Mouse (Mus musculus) neural tube, embryonic 14.5 days (tissue): Measurements from ENCODE around the gene Hoxd11. TPM values are rescaled to one million over a fixed set of nuclear protein-coding genes. Genes with fewer than 3 reads are reported as not detected.
A peak's percentile ranks its signal among the peaks of the same experiment; 100 is the strongest.

Experiments
- ATAC-seq: fragments of 200-750 bp; cut with Nextera tagmentation; 2 replicates; pipeline ENCODE4 v1.8.0; 2017; ENCODE audit warnings: low read depth, mild to moderate bottlenecking, moderate TSS enrichment, moderate library complexity
- H3K27ac ChIP-seq: fragments of 300-500 bp; sonication (generic); 2 replicates; pipeline ENCODE4 v1.5.1; 2014; ENCODE audit warnings: low read depth, mild to moderate bottlenecking, control low read depth, low read length, moderate library complexity, mixed read lengths
- H3K27me3 ChIP-seq: fragments of 300-500 bp; sonication (generic); 2 replicates; pipeline ENCODE4 v1.6.1; 2014; ENCODE audit warnings: low read length; ENCODE audit not compliant: control insufficient read depth, insufficient read depth
- H3K36me3 ChIP-seq: fragments of 300-500 bp; sonication (generic); 2 replicates; pipeline ENCODE4 v1.6.1; 2014; ENCODE audit warnings: low read length, mixed read lengths; ENCODE audit not compliant: control insufficient read depth, insufficient read depth
- H3K4me1 ChIP-seq: fragments of 300-500 bp; sonication (generic); 2 replicates; pipeline ENCODE4 v1.6.1; 2014; ENCODE audit warnings: low read length; ENCODE audit not compliant: control insufficient read depth, insufficient read depth
- H3K4me2 ChIP-seq: fragments of 300-500 bp; sonication (generic); 2 replicates; pipeline ENCODE4 v1.6.1; 2014; ENCODE audit warnings: mild to moderate bottlenecking, low read depth, low read length, control low read depth
- H3K4me3 ChIP-seq: fragments of 300-500 bp; sonication (generic); 2 replicates; pipeline ENCODE4 v1.5.1; 2014; ENCODE audit warnings: low read depth, low read length, control low read depth, mixed read lengths
- H3K9ac ChIP-seq: fragments of 300-500 bp; sonication (generic); replicated peaks from 2 replicates; pipeline ENCODE4 v1.6.1; 2014; ENCODE audit warnings: low read depth, mild to moderate bottlenecking, control low read depth, low read length, mixed read lengths
- H3K9me3 ChIP-seq: fragments of 300-500 bp; sonication (generic); 2 replicates; pipeline ENCODE4 v1.6.1; 2016; ENCODE audit warnings: low read length; ENCODE audit not compliant: control insufficient read depth
- WGBS: fragments of 180-500 bp; shearing (Covaris S2); extraction: QIAGEN DNeasy Blood & Tissue Kit; methylation state at CpG from one replicate; pipeline ENCODE4 v1.1.7; 2014; 5-methylcytosine and 5-hydroxymethylcytosine counted together
- polyA plus RNA-seq: library from polyadenylated mRNA; unstranded; fragments of >200 nt; fragmentation: Nextera tagmentation; extraction: Ambion mirVana; gene quantifications from 2 replicates; pipeline ENCODE4 v1.2.1, GENCODE M21; 2014

Hoxd11 gene
- polyA plus RNA-seq, 1 experiment from 2014 or later = 0.09 TPM

DNA sequence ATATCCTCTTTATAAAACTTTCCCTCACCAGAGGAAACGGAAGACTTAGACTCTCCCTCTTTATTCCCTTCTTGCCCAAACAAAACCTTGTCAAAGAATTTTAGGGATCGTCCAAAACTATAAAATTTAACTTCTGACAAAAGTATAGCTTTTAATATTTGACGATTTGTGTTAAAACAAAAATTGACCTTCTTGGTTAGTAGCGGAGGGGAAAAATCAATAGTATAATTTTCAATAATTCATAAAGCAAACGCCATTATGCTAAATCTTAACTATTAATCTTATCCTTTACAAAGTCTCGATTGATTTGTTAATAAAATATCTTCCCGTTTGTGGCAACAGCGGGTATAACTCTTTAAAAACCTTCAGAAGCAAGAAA, 11.0 kb downstream of the Hoxd11 start:
- H3K36me3 ChIP-seq = no peaks in the 10 kb centered on the region
- 6% methylated on average over 8 of the region's 8 CpGs for WGBS
- no peak for ATAC-seq
- peak overlapping the region; percentile 83 for H3K27ac ChIP-seq
- peak overlapping the region; percentile 56; the same call in 1 of the 2 replicates for H3K9ac ChIP-seq
- H3K4me3 ChIP-seq = peak overlapping the region; percentile 39
- no peaks in the 10 kb centered on the region; the same call in 1 of the 2 replicates for H3K4me1 ChIP-seq
- peaks cover 17% of the 10 kb centered on the region for H3K27me3 ChIP-seq
- H3K9me3 ChIP-seq = no peaks in the 10 kb centered on the region
- H3K4me2 ChIP-seq = peak overlapping the region; percentile 74

DNA sequence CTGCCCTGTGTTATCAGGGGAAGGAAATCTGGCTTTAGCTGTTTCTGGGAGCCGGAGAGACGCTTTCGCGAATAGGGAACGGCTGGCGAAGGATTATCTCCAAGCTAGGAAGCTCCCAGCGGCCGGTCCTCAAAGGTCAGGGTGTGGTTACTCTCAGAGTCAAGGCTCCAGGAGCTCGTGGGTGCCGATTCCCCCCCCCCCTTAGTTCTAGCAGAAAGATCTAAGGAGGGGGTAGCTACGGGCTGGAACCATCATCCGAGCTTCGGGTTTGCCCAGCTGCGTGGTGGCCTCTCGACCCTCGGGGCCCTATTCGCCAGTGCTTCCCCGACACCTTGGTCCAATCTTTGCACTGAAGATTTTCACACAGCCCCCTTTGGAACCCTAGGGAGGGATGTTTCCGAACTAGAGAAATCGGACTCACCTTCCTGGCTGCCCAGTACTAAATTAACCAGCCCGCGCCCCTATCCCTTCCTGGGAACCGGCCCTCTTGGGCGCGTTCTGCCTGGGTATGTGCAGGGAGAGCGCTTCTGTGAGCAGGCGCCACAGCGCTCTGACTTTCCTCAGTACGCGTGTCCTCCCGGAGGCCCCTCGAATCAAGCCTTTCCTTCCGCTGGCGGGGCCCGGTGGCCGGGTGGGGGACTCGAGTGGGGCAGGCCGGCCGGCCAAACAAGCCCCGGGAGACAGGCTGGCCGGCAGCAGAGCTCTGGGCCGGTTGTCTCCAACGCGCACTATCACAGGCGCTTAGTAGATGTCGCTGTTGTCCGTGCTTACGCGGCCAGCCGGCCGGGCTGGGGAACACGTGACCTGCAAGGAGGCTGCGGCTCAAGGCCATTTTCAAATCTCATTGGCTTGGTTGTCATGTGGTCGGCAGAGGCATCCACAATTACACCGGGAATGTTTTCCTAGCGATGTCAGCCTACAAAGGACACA, 11.9 kb downstream of the Hoxd11 start, which contains the start of gene Hoxd10:
Gene Hoxd10 (plus strand): TSS at position 903 of the 930 bp plus-strand sequence.
- H3K4me2 ChIP-seq = peak within 1 kb of the TSS; percentile 74
- H3K9ac ChIP-seq = peak within 1 kb of the TSS; percentile 66
- no peaks in the 10 kb centered on the region; the same call in 1 of the 2 replicates for H3K4me1 ChIP-seq
- peak within 1 kb of the TSS; percentile 70 for H3K27ac ChIP-seq
- H3K4me3 ChIP-seq = peak within 1 kb of the TSS; percentile 39
- H3K27me3 ChIP-seq = peaks cover 17% of the 10 kb centered on the region
- under 1% methylated on average over 56 of the region's 56 CpGs for WGBS
- no peaks in the 10 kb centered on the region for H3K9me3 ChIP-seq
- ATAC-seq = peak; percentile 81
- no peaks in the 10 kb centered on the region for H3K36me3 ChIP-seq

DNA sequence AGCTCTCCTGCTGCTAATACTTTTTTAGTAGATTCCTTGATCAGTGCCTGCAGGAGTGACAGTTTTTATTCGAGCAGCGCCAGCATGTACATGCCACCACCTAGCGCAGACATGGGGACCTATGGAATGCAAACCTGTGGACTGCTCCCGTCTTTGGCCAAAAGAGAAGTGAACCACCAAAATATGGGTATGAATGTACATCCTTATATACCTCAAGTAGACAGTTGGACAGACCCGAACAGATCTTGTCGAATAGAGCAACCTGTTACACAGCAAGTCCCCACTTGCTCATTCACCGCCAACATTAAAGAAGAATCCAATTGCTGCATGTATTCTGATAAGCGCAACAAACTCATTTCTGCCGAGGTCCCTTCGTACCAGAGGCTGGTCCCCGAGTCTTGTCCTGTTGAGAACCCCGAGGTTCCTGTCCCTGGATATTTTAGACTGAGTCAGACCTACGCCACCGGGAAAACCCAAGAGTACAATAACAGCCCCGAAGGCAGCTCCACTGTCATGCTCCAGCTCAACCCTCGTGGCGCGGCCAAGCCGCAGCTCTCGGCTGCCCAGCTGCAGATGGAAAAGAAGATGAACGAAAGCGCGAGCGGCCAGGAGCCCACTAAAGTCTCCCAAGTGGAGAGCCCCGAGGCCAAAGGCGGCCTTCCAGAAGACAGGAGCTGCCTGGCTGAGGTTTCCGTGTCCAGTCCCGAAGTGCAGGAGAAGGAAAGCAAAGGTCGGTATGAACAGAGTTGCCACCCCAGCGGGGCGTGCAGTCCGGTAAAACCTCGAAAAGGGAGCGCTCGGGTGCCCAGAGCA, 12.8 kb downstream of the Hoxd11 start:
- Histone ChIP-seq H3K4me2 (peak overlapping the region; percentile 74), H3K27ac (peak overlapping the region; percentile 70), H3K4me3 (peak overlapping the region; percentile 39), H3K9me3 (no peaks in the 10 kb centered on the region), H3K27me3 (peaks cover 12% of the 10 kb centered on the region), H3K36me3 (no peaks in the 10 kb centered on the region), H3K9ac (peak overlapping the region; percentile 66), H3K4me1 (peaks cover 3% of the 10 kb centered on the region; the same call in 1 of the 2 replicates)
- ATAC-seq = no peak
- WGBS = 2% methylated on average over 35 of the region's 35 CpGs

DNA sequence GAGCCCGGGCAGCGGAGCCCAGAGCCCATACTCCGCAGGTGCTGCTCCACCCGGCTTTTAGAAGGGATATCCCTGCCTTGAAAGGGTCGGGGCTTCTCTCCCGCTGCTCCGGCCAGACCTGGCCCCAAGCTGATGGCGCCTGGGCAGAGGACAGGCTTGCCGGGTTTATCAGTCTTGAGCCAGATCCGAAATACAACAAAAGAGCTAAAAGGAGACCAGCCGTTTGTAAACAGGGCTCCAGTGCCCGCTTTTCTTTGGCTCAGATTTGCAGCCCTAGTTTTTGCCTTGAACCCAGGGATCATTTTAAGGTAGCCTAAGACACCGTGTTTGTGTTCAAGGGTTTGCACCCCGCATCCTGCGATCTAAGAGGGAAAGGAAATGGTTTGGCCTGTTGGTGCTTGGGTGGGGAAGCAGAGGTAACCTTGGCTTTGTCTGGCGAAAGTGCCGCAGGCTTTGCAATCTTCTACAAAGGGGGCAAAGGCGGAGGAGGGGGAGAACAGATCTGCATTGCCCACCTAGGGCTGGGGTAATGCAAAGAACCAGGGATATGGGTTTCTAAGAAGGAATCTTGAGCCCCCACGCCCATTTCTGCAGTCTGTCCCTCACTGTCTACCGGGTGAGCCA, 13.6 kb downstream of the Hoxd11 start:
- Histone ChIP-seq H3K9me3 (no peaks in the 10 kb centered on the region), H3K9ac (peak overlapping the region; percentile 66), H3K4me3 (peak overlapping the region; percentile 39), H3K4me1 (peaks cover 5% of the 10 kb centered on the region; the same call in 1 of the 2 replicates), H3K27ac (peak overlapping the region; percentile 70), H3K27me3 (peaks cover 9% of the 10 kb centered on the region), H3K36me3 (no peaks in the 10 kb centered on the region), H3K4me2 (peak overlapping the region; percentile 74)
- ATAC-seq = no peak
- WGBS = 2% methylated on average over 20 of the region's 20 CpGs

DNA sequence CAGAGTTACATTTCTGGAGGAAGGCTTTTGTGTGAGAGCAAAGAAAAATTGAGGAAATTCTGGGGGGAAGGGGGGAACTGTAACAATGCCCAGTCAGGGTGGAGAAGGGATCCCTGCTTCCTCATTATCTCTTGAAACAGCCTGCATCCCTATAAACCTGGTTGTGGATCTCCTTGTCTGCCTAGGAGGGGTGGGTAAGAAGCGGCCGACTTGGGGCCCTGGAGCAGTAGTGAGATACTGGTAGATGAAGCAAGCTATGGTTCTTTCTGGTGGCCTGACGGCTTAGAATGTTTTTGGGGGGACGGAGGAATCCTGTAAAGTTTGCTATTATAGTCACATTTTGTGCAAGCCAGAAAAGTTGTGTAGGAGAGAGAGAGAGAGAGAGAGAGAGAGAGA, 14.1 kb downstream of the Hoxd11 start:
- Histone ChIP-seq H3K9ac (peak overlapping the region; percentile 66; the same call in 1 of the 2 replicates), H3K36me3 (no peaks in the 10 kb centered on the region), H3K9me3 (no peaks in the 10 kb centered on the region), H3K4me3 (peak overlapping the region; percentile 39), H3K4me1 (peaks cover 5% of the 10 kb centered on the region; the same call in 1 of the 2 replicates), H3K4me2 (peak overlapping the region; percentile 74), H3K27me3 (peaks cover 9% of the 10 kb centered on the region), H3K27ac (peak overlapping the region; percentile 70)
- WGBS = 10% methylated on average over 4 of the region's 4 CpGs
- no peak for ATAC-seq

DNA sequence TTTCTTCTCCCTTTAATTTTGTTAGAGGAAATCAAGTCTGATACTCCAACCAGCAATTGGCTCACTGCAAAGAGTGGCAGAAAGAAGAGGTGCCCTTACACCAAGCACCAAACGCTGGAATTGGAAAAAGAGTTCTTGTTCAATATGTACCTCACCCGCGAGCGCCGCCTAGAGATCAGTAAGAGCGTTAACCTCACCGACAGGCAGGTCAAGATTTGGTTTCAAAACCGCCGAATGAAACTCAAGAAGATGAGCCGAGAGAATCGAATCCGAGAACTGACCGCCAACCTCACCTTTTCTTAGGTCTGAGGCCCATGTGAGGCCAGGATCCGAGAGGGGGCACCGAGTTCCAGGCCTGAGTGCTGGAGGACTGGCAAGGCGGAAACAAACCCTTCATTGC, 14.7 kb downstream of the Hoxd11 start:
- Histone ChIP-seq H3K9ac (peak overlapping the region; percentile 66; the same call in 1 of the 2 replicates), H3K4me2 (peak overlapping the region; percentile 74), H3K4me1 (peaks cover 5% of the 10 kb centered on the region; the same call in 1 of the 2 replicates), H3K36me3 (no peaks in the 10 kb centered on the region), H3K27me3 (peaks cover 9% of the 10 kb centered on the region; the same call in 1 of the 2 replicates), H3K4me3 (peak overlapping the region; percentile 39), H3K9me3 (no peaks in the 10 kb centered on the region), H3K27ac (peak overlapping the region; percentile 70)
- WGBS = 3% methylated on average over 16 of the region's 16 CpGs
- ATAC-seq = no peak

DNA sequence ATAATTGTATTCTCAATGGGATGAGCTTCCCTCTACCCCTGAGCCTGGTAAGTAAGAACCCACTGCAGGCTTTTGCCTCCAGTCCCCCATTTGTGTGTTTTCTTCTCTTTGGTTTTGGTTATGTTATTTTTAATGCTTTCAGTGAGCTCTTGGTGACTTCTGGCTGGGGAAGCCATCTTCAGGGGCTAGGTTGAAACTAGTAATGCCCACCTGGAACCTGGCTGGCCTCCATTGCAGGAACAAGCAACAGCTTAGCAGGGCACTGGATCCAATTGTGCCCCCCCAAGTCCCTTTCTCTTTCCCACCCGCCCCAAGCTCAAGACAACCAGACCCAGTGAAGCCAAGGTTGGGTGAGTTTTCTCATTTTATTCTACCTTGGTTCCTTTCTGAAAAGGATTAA, 16.0 kb downstream of the Hoxd11 start:
- Histone ChIP-seq H3K4me1 (peaks cover 5% of the 10 kb centered on the region; the same call in 1 of the 2 replicates), H3K9me3 (no peaks in the 10 kb centered on the region), H3K9ac (no peak overlapping the region; the same call in 1 of the 2 replicates), H3K4me2 (peak overlapping the region; percentile 74; the same call in 1 of the 2 replicates), H3K36me3 (no peaks in the 10 kb centered on the region), H3K27ac (no peak overlapping the region; the same call in 1 of the 2 replicates), H3K4me3 (peak overlapping the region; percentile 39; the same call in 1 of the 2 replicates), H3K27me3 (peaks cover 7% of the 10 kb centered on the region; the same call in 1 of the 2 replicates)
- no peak for ATAC-seq
- 10% methylated on average over 1 of the region's 1 CpGs for WGBS

DNA sequence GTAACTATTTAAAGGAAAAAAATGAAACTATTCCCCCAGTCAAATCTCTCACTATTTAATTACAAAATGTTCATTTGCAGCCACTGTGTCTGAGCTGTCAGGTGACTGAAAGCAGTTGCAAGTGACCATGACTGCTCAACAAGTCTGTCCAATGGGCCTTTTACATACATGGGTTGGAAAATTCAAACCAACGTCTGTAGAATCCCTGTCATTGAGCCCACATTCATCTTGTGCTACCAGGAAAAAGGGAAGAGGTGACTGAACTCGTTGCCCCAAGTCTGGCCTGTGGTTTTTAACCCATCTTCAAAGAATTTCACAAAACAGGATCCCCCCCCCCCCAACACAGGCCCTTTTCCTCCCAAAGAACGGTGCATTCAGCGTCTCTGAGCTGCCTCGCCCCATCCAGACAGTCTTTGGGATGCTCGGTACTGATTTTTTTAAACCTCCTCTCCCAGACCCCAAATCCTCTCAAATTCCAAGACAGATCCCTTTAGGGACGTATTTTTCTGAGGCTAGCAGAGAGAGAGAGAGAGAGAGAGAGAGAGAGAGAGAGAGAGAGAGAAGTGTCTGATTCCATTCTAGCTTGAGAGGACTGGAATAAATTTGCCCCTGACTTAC, 16.6 kb downstream of the Hoxd11 start:
- Histone ChIP-seq H3K4me3 (peak overlapping the region; percentile 39; the same call in 1 of the 2 replicates), H3K4me1 (peaks cover 5% of the 10 kb centered on the region; the same call in 1 of the 2 replicates), H3K9ac (peak overlapping the region; percentile 92; the same call in 1 of the 2 replicates), H3K27me3 (peaks cover 7% of the 10 kb centered on the region; the same call in 1 of the 2 replicates), H3K27ac (peak overlapping the region; percentile 90; the same call in 1 of the 2 replicates), H3K9me3 (no peaks in the 10 kb centered on the region), H3K36me3 (no peaks in the 10 kb centered on the region), H3K4me2 (peak overlapping the region; percentile 74)
- no peak for ATAC-seq
- 6% methylated on average over 7 of the region's 7 CpGs for WGBS
